Mouse (Mus musculus) c-Kit-positive CD71-positive TER-119-positive erythroid progenitor cells, embryonic 14.5 days (primary cell): ENCODE data around the gene Xkrx.
"Not testable (repeated sequence)": the region's sequence is repeated elsewhere in the genome, so short reads cannot be mapped to it uniquely, and the experiment has no call there.

Source experiments
- DNase-seq: peaks from one replicate; pipeline ENCODE4 v3.0.0-alpha.2; 2013; ENCODE audit warnings: low spot score

Gene Xkrx

DNA sequence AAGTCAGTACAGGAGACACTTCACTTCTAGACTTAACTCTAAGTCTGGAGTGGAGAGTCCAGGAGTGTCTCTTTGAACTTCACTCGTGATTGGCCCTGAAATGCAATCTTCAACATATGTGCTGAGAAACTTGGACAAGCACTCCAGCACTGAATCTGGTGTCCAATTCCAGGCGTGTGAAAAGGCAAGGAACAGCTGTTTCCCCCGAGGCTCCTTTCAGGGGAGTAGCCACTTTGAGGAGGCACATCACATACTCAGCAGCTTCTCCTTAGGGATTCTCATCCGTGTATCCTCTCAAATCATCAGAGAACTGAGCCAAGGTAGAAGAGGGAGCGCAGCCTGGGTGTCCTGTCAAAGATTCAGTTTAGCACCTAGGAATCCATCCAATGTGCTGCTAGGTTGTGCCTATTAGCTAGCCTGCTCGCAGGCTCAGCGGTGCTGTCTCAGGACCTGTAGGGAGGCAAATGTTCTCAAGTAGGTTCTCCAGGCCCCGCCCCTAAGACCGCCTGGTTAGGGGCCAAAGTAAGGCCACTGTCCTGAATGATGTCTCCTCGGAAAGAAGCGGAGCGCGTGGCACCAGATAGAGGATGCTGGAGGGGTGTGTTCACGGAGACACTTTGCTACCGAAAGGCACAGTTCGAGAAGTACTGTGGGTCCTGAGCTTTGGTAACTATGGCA, at the start of gene Xkrx:
Gene Xkrx, minus strand, starts transcription at position 34 of the 678 bp plus-strand sequence.
- no peak for DNase-seq

DNA sequence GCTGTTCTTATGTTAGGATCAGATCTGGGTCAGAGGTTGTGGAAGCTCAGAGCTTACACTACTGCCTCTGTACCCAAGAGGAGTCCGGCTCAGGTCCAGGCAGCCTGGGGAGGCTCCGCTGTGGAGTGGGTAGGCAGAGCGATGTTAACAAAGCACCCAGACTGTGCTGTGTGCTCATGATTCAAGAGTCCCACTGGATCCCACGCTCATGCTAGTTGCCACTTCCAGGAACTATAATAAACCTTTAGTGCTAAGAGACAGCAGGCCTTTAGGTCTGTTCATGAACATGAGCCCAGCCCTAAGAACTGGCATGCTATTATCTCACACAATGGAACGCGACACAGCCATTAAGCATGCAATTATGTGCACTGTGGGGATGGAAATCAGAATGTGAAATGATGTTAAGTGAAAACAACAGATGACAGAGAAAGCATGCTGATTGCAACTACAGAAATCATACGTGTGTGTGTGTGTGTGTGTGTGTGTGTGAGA, 49.3 kb upstream of the Xkrx start:
- DNase-seq, result no peak

DNA sequence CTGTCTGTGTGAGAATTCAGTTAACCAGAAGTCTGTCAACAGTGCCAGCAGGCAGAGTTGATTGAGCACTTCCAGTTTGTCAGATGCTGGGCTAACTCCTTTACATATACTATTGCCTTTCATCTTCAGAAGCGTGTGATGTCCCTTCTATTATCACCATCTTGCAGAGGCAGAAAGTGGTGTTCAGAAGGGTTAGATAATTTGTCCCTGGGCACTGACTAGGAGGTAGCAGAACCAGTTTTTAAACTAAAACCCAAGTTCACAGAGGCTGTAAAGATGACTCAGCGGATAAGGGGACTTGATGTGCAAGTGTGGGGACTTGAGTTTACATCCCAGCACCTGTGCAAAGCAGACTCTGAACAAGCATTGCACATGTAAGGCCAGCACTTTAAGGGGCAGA, 46.6 kb upstream of the Xkrx start:
- peak; percentile 26 for DNase-seq

DNA sequence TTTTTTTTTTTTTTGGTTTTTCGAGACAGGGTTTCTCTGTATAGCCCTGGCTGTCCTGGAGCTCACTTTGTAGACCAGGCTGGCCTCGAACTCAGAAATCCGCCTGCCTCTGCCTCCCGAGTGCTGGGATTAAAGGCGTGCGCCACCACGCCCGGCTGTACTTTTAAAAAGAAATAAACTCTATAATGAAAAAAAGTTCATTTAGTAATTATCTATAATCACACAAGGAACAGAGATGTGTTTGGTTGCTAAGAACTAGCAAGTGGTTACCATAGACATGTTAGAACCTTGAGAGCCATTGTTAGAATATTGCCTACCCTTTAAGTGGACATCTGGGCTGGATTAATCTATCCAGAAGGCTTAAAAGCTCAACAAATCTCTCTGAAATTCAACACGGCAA, 25.3 kb upstream of the Xkrx start, which contains the start of gene Arl13a:
Gene Arl13a, plus strand, starts transcription at position 301 of the 400 bp plus-strand sequence.
- not testable (repeated sequence) for DNase-seq

DNA sequence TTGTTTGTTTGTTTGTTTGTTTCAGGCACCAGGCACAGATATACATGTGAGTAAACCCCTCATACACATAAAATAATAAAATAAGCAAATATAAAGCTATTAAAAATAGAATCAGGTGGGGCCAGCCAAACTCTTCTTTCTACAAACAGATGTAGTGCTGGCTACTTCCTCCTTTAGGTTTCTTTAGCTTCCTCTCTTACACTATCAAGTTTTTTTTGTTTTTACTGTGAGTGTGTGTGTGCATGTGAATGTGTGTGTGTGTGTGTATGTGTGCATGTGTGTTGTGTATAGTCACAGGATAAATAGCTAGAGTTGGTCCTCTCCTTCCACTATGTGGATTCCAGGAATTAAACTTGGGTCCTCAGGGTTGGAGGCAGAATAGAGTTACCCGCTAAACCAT, 12.8 kb upstream of the Xkrx start:
- no peak for DNase-seq

DNA sequence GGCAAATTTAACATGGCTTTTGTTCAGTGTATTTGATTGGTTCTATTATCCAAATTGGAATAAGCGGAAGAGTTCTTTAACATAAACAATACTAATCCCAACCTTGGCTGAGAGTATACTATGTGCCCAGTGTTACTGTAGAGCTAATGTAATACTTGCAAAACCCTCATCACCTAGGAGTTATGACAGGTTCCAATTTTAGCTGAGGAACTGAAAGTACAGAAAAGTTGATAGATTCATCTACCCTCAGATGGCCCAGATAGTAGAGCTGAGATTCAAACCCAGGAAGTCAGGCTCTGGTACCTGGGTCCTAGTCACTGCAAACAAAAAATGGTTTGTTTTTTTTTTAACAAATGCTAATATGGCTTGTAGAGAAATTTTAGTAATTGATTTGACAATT, 8.7 kb upstream of the Xkrx start:
- DNase-seq, result no peak

DNA sequence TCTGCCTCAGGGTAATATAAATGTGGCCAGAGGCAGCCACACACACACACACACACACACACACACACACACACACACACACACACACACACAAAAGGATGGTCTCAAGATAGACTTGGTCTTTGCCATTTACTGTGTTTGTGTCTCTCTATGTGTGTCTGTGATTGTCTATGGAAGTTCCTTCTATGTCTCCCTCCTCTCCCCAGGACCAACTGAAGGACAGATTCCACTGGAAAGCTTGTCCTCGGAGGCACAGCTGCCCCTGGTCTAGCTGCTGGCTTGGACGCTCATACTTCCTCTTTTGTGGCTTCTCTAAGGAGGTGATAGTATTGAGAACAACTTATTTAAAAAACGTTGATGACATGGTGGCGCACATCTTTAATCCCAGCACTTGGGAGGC, 1.6 kb upstream of the Xkrx start:
- no peak for DNase-seq

DNA sequence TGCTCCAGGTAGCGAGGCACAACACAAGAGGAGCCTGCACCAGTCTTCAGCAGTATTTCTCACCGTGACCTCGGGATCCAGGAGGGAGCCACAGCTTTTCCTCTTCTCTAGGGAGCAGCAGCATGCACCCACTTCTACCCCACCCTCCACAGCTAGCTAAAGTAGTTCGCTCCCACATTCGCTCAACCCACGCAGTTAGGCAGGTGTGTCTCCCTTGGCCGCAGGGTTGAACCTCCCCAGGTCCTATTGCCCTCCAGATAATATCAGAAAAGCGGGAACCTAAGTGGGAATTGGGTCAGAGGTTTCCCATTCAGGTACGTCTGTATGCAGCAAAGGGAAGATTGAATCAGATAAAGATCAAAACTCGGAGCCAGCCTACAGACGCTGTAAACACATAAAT, 950 bp upstream of the Xkrx start:
- no peak for DNase-seq

DNA sequence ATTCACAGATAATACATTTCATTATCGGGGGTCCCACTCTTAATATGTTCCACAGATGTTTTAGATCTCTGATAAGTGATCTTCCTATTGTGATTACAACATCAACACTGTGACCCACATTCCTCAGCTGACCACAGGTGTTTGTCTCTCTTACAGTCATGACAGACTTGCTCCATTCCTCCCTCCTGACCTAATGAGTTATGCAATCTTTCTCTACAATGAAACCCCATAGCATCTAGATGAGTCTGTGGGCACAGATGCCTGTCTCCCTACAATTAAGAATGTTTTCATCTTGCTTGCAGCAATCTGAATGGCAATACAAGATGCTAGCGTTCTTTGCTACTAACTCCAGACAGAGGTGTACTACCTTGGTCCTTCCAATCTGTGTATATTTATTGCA, 1.4 kb downstream of the Xkrx start:
- no peak for DNase-seq

DNA sequence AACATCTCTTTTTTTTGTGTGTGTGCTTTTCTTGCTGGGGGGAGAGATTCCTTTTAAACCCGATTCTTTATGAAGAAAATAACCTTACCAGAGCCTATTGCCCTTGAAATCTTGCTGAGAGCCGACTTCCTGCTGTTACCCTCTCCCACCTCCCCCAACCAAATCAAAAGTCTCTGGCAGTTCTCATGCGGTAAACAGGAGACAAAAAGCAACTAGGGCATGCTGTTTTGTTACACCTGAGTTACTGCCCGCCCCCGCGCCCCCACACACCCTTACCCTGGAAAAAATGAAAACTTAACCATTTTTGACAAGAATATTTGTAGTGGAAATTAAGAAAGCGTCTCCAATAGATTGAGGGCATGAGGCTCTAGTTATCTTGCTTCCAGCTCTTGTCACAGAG, 3.7 kb downstream of the Xkrx start:
- DNase-seq, result no peak

DNA sequence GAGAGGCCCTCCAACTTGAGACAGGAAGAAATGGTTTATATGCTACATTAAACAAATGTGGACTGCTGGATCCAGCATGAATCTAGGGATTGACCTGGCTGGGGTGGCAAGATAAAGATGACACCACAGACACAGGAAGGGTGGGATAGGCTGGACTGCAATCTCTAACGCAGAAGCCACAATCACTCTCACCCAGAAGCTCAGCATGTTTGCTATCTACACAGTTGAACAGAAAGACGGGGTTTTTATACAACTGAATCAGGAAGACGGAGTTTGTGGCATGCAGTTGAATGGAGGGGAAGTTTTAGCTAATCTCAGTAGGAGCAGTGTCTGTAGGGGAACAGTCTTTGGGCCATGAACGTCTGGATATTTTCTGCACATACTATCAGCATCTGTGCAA, 19.9 kb downstream of the Xkrx start:
- no peak for DNase-seq

DNA sequence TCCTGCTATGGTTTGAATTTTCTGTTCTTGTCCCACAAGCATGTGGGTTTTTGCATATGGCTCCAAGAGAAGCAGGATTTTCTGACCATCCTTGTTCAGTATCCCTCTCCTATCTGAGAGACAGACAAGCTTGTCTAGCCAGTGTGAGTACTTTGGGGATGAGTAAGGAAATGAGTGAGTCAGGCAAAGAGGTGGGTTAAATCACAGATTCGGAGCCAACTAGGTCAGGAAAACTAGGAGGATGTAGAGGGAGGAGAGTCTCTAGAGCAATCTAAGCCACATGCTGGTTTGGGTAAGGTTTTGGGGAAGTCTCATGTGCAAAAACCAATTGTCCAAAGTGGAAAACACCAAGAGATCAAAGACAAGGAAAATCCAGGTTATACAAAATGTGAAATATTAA, 20.3 kb downstream of the Xkrx start:
- DNase-seq, result no peak

DNA sequence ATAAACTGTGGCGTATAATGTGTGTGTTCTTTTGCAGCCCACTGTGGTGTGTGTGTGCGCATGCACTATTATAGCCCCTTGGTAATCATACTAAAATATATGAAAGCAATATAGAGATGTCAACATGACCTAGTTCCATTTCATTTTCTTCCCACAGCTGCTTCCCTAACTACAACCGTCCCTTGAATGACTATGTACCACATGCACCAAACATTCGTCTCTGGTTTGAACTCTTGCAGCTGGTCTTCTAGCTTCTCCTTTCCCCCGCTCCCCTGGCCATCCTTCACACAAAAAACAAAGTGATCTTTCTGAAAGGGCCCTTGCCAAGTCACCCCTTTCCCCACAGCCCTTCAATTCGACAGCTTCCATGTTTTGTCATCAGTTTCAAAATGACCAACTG, 21.9 kb downstream of the Xkrx start:
- no peak for DNase-seq

DNA sequence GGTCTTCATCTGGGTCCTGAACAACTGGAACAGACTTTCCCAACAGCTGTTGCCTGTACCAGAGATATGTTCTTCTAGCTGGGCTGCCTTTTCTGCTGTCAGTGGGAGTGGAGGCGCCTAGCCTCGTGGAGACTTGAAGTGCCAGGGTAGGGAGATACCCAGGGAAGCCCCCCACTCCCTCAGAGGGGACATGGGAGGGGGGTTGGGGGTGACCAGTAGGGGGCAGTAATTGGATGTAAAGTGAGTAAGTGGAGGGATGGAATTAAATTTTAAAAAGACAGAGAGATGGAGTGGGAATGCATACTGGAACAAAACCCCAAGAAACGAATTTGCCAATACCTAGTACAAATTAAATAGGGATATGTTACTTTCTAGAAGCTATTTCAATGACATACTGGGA, 28.1 kb downstream of the Xkrx start:
- DNase-seq, result no peak

DNA sequence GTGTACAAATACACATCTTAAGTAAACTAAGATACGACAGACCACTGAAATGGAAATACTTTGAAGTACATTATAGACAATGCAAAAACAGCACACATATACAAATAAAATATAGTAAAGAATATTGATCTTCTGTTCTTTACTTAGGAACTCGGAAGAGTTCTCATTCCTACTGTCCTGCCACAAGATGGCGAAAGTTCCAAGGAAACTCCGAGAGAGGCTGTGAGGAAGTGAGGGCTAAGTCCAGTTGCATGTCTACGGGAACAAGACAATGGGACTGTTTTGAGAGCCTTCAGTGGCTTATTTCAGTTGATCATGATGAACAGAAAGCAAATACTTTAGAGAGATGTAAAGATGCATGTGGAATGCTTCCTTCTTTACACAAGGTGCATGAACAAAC, 29.6 kb downstream of the Xkrx start:
- no peak for DNase-seq

DNA sequence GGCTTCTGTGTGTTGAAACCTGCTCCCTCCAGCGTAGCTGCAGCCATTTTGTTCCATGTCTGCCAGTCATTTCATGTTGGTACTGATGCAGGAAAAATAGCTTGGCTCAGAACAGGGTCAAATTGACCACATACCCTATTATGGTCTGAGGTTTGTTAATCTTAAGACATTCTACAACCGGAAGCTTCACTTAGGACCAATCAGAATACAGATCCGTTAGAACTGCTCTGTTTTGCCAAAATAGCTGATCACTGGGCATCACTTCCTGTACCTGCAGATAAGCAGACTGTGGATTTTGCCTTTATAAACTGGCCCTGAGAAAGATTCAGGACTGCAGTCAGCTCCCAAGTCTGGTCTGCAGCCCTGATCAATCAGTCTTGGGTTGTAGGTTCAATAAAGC, 33.3 kb downstream of the Xkrx start:
- no peak for DNase-seq

DNA sequence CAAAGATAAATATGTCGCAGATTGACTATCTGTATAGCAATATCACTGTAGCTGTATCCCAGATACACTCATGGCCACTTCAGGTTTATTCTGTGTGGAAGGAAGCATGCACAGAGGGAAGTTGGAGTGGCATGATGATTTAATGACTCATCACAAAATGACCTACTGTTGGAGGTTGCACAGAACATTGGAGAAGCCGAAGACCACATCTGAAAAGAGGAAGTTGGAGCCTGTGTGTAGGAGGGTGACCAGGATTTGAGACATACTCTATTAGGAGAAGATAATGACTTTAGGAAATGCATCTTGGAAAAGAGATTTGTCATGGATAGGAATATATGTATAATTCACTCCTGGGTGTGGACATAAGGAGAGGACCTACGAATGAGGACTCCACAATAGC, 45.5 kb downstream of the Xkrx start:
- no peak for DNase-seq

DNA sequence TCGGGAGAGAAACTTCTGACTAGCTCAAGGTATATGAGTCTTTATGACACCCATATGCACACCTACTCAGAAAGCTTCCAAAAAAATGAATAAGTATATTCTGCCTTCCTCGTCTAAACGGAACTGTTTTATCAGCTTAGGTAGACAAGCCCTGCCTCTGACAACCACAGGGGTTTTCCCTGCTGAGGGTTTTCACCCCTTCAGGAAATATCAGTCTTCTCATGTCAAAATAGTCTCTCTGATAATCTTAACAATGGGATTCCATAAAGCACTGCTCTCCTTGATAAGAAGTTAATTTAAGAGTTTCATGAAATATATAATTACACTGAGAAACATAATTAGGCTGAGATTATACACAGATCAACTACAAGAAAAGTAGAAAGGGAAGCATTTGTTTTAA, 50.1 kb downstream of the Xkrx start:
- no peak for DNase-seq

DNA sequence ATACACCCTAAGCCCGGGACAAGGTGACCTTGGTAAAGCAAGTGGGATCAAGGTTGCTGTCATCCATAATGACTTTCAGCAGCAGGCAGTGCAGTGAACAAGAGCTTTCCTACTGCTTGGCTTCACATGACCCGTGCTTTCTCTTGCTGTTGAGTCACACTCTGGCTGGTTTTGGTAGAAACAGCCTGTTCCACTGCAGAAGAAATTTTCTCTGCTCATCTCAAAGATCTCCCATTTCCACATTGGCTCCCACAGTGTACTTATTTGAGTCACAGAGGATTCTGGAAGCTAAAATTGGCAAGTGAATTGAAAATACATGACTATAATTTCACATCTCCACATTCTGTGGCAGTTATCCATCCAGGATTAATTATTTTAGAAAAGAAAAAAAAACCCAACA, 59.2 kb downstream of the Xkrx start:
- DNase-seq, result no peak
